Mouse (Mus musculus) adrenal gland, postnatal 0 days (tissue): ENCODE results near the gene 5730409E04Rik. TPM values are rescaled to one million over a fixed set of nuclear protein-coding genes. Genes with fewer than 3 reads are reported as not detected.

Experiments
- microRNA-seq: library from miRNA; unstranded; fragments of <30 nt; microRNA quantifications from one replicate; pipeline ENCODE4, GENCODE M21; 2016; ENCODE audit warnings: borderline replicate concordance; ENCODE audit not compliant: insufficient number of aligned reads
- polyA plus RNA-seq: library from polyadenylated mRNA; unstranded; fragments of >200 nt; fragmentation: Nextera tagmentation; extraction: Ambion mirVana; gene quantifications from 2 replicates; pipeline ENCODE4 v1.2.1, GENCODE M21; 2015

5730409E04Rik gene
- polyA plus RNA-seq, result 6.1 and 6.4 TPM in 2 replicates

GRCm38 (mm10) chr4:126609606-126610181 is at the start of gene 5730409E04Rik:
5730409E04Rik (plus strand) TSS chr4:126609818.

Small RNA genes within 50 kb of the gene (microRNA-seq; reads per million reads assigned to microRNA genes)
- gene Mir7119, result not detected

Other genes with a start within 250 kb of the 5730409E04Rik start
- gene Ago3, start 180.3 kb upstream of the 5730409E04Rik start, polyA plus RNA-seq, result 6.2 and 12.1 TPM in 2 replicates
- 2.2 and 3.3 TPM in 2 replicates for gene Ago1, start 141.2 kb upstream of the 5730409E04Rik start, polyA plus RNA-seq
- 1.1 and 1.9 TPM in 2 replicates for gene Ago4, start 76.3 kb upstream of the 5730409E04Rik start, polyA plus RNA-seq
- gene Clspn, start 52.9 kb upstream of the 5730409E04Rik start, polyA plus RNA-seq, result 7.5 and 9.7 TPM in 2 replicates
- gene Psmb2, start 67.8 kb downstream of the 5730409E04Rik start, polyA plus RNA-seq, result 307 and 405 TPM in 2 replicates
- gene Tfap2e, start 126.4 kb downstream of the 5730409E04Rik start, polyA plus RNA-seq, result not detected in 2 replicates
- gene Ncdn, start 143.6 kb downstream of the 5730409E04Rik start, polyA plus RNA-seq, result 24.6 and 25.8 TPM in 2 replicates
- 17.3 and 26.1 TPM in 2 replicates for gene AU040320, start 143.7 kb downstream of the 5730409E04Rik start, polyA plus RNA-seq